Mouse (Mus musculus): ENCODE data around the gene Mllt3.

Mllt3 gene

GRCm38 (mm10) chr4:87954421-87955083 lies 78.6 kb downstream of the Mllt3 start:
- in situ Hi-C loops (cut with MboI) = no loop called here

GRCm38 (mm10) chr4:87953736-87954135 lies 79.4 kb downstream of the Mllt3 start:
- in situ Hi-C loops (cut with MboI) = no loop called here

GRCm38 (mm10) chr4:87953268-87953667 lies 79.9 kb downstream of the Mllt3 start:
- in situ Hi-C loops (cut with MboI) = no loop called here

- in situ Hi-C loops (cut with MboI) = no loop called here
Measured at GRCm38 (mm10) chr4:87949451-87949850, 83.7 kb downstream of the Mllt3 start.

GRCm38 (mm10) chr4:87944320-87944719 lies 88.8 kb downstream of the Mllt3 start:
- in situ Hi-C loops (cut with MboI) = no loop called here

GRCm38 (mm10) chr4:87942921-87943403 lies 90.2 kb downstream of the Mllt3 start:
- in situ Hi-C loops (cut with MboI) = no loop called here

- in situ Hi-C loops (cut with MboI) = no loop called here
Measured at GRCm38 (mm10) chr4:87939474-87940154, 93.5 kb downstream of the Mllt3 start.

- in situ Hi-C loops (cut with MboI) = no loop called here
Measured at GRCm38 (mm10) chr4:87936326-87936725, 96.8 kb downstream of the Mllt3 start.

- in situ Hi-C loops (cut with MboI) = no loop called here
Measured at GRCm38 (mm10) chr4:87933701-87934337, 99.3 kb downstream of the Mllt3 start.

GRCm38 (mm10) chr4:87930356-87931245 lies 102.6 kb downstream of the Mllt3 start:
- in situ Hi-C loops (cut with MboI) = no loop called here

- in situ Hi-C loops (cut with MboI) = no loop called here
Measured at GRCm38 (mm10) chr4:87928603-87929199, 104.5 kb downstream of the Mllt3 start.

GRCm38 (mm10) chr4:87927354-87927753 lies 105.8 kb downstream of the Mllt3 start:
- in situ Hi-C loops (cut with MboI) = no loop called here

GRCm38 (mm10) chr4:87920664-87921063 lies 112.5 kb downstream of the Mllt3 start:
- in situ Hi-C loops (cut with MboI) = no loop called here

- in situ Hi-C loops (cut with MboI) = no loop called here
Measured at GRCm38 (mm10) chr4:87911172-87911994, 121.8 kb downstream of the Mllt3 start.

- in situ Hi-C loops (cut with MboI) = no loop called here
Measured at GRCm38 (mm10) chr4:87905149-87905771, 127.9 kb downstream of the Mllt3 start.

GRCm38 (mm10) chr4:87904722-87905121 lies 128.4 kb downstream of the Mllt3 start:
- in situ Hi-C loops (cut with MboI) = no loop called here

GRCm38 (mm10) chr4:87902584-87902983 lies 130.6 kb downstream of the Mllt3 start:
- in situ Hi-C loops (cut with MboI) = no loop called here

- in situ Hi-C loops (cut with MboI) = no loop called here
Measured at GRCm38 (mm10) chr4:87901166-87901565, 132.0 kb downstream of the Mllt3 start.

GRCm38 (mm10) chr4:87893498-87893897 lies 139.7 kb downstream of the Mllt3 start:
- in situ Hi-C loops (cut with MboI) = no loop called here

- in situ Hi-C loops (cut with MboI) = no loop called here
Measured at GRCm38 (mm10) chr4:87893012-87893411, 140.2 kb downstream of the Mllt3 start.
